Mouse (Mus musculus): ENCODE data around the gene Anxa7.

DNA sequence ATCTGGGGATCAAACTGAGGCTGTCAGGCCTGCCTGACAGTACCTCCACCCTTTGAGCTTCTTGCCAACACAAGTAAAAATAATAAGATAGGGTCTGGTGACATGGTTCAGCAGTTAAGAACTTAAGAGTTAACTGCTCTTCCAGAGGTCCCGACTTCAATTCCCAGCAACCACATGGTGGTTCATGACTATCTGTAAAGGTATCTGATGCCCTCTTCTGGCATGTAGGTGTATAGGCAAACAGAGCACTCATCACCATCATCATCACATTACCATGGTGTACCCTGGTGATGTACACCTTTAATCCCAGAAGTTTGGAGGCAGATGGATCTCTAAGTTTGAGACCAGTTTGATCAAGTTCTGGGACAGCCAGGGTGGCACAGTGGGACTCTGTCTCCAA is 51.3 kb downstream of the Anxa7 start:
- TF ChIP-seq TAL1 (conservative IDR thresholded peaks at IDR 0.05; ENCODE audit: low read depth, low read length): no peak
- TF ChIP-seq CTCF (IDR thresholded peaks at IDR 0.05; ENCODE audit: low read depth, low read length): no peak
- TF ChIP-seq POLR2AphosphoS5 (IDR thresholded peaks at IDR 0.05; ENCODE audit: insufficient replicate concordance, low read depth, low read length): no peak

Measured in G1E (cell line).